Mouse (Mus musculus): ENCODE data around the gene Map2.

- TF ChIP-seq CTCF (IDR thresholded peaks at IDR 0.05; ENCODE audit: low read depth): no peak
- TF ChIP-seq EP300 (IDR thresholded peaks at IDR 0.05; ENCODE audit: low read depth): no peak
Observed at GRCm38 (mm10) chr1:66438069-66438468, 263.0 kb downstream of the Map2 start.
